Mouse (Mus musculus): ENCODE measurements at regions not wholly inside any gene's neighbourhood (a gene's known extent, or its start where the extent isn't known, plus 50 kb on each side); places are given as distances from the start of the nearest gene placed in this dataset.

DNA sequence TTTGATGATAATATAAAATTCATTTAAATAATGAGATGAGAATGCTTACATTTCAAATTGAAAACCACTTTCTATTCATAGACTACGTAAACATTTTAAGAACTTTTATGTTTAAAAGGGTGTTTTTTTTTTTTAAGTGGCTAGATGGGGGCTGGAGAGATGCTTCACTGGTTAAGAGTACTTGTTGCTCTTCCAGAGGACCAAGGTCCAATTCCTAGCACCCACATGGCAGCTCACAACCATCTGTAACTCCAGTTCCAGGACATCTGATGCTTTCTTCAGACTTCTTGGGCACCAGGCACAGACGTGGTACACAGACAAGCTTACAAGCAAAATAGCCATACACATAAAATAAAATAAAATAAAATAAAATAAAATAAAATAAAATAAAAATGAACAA lies 239.5 kb downstream of the Mef2c start:
- TF ChIP-seq EP300 (IDR thresholded peaks at IDR 0.05; ENCODE audit: low read depth) (no peak), CTCF (IDR thresholded peaks at IDR 0.05; ENCODE audit: low read depth) (no peak)
- WGBS: 86% methylated on average over 2 of the region's 2 CpGs
- no peaks in the 10 kb centered on the region; the same call in 1 of the 2 replicates for H3K4me1 ChIP-seq (ENCODE audit: control insufficient read depth, insufficient read depth)
- no peak overlapping the region for H3K27ac ChIP-seq (ENCODE audit: low read depth)
- peaks cover 46% of the 10 kb centered on the region for H3K27me3 ChIP-seq (ENCODE audit: control insufficient read depth, insufficient read depth, low read length)
- ATAC-seq (ENCODE audit: insufficient read depth, low read depth) (no peak), DNase-seq (ENCODE audit: low spot score) (no peak)
- no peak overlapping the region for H3K4me2 ChIP-seq (ENCODE audit: low read depth, low read length)
- no peaks in the 10 kb centered on the region for H3K9me3 ChIP-seq (replicated peaks; ENCODE audit: control insufficient read depth, low read length)
- no peaks in the 10 kb centered on the region for H3K36me3 ChIP-seq (replicated peaks; ENCODE audit: control insufficient read depth, insufficient read depth, low read length)
- H3K9ac ChIP-seq (replicated peaks; ENCODE audit: low read depth, low read length): no peak overlapping the region
- H3K4me3 ChIP-seq (ENCODE audit: low read depth, low read length): no peak overlapping the region

GRCm38 (mm10) chr13:83744110-83744752 lies 240.4 kb downstream of the Mef2c start:
- Histone ChIP-seq H3K4me1 (ENCODE audit: control insufficient read depth, insufficient read depth) (no peaks in the 10 kb centered on the region), H3K9ac (replicated peaks; ENCODE audit: low read depth, low read length) (no peak overlapping the region), H3K4me3 (ENCODE audit: low read depth, low read length) (no peak overlapping the region), H3K4me2 (ENCODE audit: low read depth, low read length) (peak overlapping the region; percentile 65; the same call in 1 of the 2 replicates), H3K27me3 (ENCODE audit: control insufficient read depth, insufficient read depth, low read length) (peaks cover 37% of the 10 kb centered on the region), H3K36me3 (replicated peaks; ENCODE audit: control insufficient read depth, insufficient read depth, low read length) (no peaks in the 10 kb centered on the region), H3K27ac (ENCODE audit: low read depth) (no peak overlapping the region), H3K9me3 (replicated peaks; ENCODE audit: control insufficient read depth, low read length) (no peaks in the 10 kb centered on the region)
- no peak for TF ChIP-seq CTCF (IDR thresholded peaks at IDR 0.05; ENCODE audit: low read depth)
- no peak for TF ChIP-seq EP300 (IDR thresholded peaks at IDR 0.05; ENCODE audit: low read depth)
- ATAC-seq (ENCODE audit: insufficient read depth, low read depth): no peak
- WGBS: 58% methylated on average over 6 of the region's 8 CpGs
- DNase-seq (ENCODE audit: low spot score): no peak

DNA sequence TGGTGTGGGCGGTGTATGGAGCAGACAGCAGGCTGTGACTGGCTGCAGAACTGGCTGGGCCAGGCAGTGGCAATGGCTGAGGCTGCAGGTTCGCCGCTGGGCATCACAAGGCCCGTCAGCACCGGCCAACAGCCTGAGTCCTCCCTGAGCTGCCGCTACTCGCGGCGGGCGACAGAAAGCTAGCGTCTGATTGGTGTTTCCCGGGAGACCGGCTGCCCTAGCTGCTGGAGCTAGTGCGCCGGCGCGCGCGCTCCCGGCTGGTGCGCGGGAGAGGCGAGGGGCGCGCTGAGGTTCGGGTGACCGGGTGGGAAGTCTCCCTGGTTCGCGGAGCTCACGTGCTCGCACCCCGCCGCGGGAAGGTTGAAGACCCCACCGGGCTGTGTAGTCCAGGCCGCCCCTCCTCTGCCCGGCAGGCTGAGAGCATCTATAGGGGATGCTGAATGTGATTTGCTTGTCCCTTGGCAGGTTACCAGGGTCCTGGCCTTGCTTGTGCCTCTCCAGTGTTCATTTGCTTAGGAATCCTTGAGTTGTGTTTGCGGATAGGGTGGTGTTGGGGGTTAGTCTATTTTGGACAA lies 241.2 kb downstream of the Mef2c start:
- Histone ChIP-seq H3K27me3 (ENCODE audit: control insufficient read depth, insufficient read depth, low read length) (peaks cover 29% of the 10 kb centered on the region), H3K4me1 (ENCODE audit: control insufficient read depth, insufficient read depth) (no peaks in the 10 kb centered on the region), H3K27ac (ENCODE audit: low read depth) (no peak overlapping the region), H3K36me3 (replicated peaks; ENCODE audit: control insufficient read depth, insufficient read depth, low read length) (no peaks in the 10 kb centered on the region), H3K4me3 (ENCODE audit: low read depth, low read length) (peak overlapping the region; percentile 45), H3K9me3 (replicated peaks; ENCODE audit: control insufficient read depth, low read length) (no peaks in the 10 kb centered on the region), H3K9ac (replicated peaks; ENCODE audit: low read depth, low read length) (0 out of 2 replicates have a peak overlapping the region, but pooled peaks have one; percentile 34), H3K4me2 (ENCODE audit: low read depth, low read length) (peak overlapping the region; percentile 65)
- under 1% methylated on average over 37 of the region's 38 CpGs for WGBS
- DNase-seq (ENCODE audit: low spot score) (no peak), ATAC-seq (ENCODE audit: insufficient read depth, low read depth) (peak; percentile 89)
- TF ChIP-seq CTCF (IDR thresholded peaks at IDR 0.05; ENCODE audit: low read depth) (no peak), EP300 (IDR thresholded peaks at IDR 0.05; ENCODE audit: low read depth) (no peak)

DNA sequence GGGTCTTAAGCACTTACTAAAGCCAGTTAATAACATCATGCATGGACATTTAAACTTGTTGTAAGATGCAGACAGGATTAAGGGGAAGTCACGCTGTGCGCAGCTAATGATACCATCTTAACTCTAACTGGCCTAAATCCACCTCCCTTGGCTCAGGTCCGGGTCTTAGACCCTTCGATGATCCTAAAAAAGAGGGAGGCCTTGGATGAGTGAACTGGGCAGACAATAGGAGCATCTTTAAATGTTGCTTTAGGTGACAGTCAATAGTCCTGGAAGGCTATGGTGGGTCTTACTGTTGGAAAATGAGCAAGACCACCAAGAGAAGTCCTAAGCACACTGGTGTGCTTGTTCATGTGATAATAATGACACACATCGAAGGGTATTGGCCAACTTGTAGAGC lies 242.1 kb downstream of the Mef2c start:
- H3K27ac ChIP-seq (ENCODE audit: low read depth): no peak overlapping the region
- no peak overlapping the region for H3K4me2 ChIP-seq (ENCODE audit: low read depth, low read length)
- DNase-seq (ENCODE audit: low spot score): no peak
- no peaks in the 10 kb centered on the region for H3K9me3 ChIP-seq (replicated peaks; ENCODE audit: control insufficient read depth, low read length)
- TF ChIP-seq EP300 (IDR thresholded peaks at IDR 0.05; ENCODE audit: low read depth): no peak
- TF ChIP-seq CTCF (IDR thresholded peaks at IDR 0.05; ENCODE audit: low read depth): no peak
- H3K27me3 ChIP-seq (ENCODE audit: control insufficient read depth, insufficient read depth, low read length): peaks cover 20% of the 10 kb centered on the region
- H3K4me1 ChIP-seq (ENCODE audit: control insufficient read depth, insufficient read depth): no peaks in the 10 kb centered on the region
- no peaks in the 10 kb centered on the region for H3K36me3 ChIP-seq (replicated peaks; ENCODE audit: control insufficient read depth, insufficient read depth, low read length)
- H3K4me3 ChIP-seq (ENCODE audit: low read depth, low read length): no peak overlapping the region
- no peak for ATAC-seq (ENCODE audit: insufficient read depth, low read depth)
- 77% methylated on average over 5 of the region's 5 CpGs for WGBS
- H3K9ac ChIP-seq (replicated peaks; ENCODE audit: low read depth, low read length): no peak overlapping the region

DNA sequence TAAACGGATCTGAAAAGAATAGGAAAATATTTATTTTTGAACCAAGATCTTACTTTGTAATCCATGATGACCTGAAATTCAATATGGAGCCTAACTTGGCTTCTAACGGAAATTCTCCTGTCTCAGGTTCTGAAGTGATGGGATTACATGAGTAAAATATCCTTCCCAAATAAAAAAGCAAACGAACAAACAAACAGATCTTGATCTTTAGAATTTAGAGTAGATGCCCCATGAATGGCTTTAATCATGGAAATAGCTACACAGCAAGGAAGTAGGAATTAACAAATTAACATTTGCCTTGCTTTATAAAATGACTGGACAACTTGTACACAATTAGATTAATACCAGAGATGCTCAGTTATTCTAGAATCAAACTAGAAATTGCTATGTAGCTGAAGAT lies 243.8 kb downstream of the Mef2c start:
- Histone ChIP-seq H3K36me3 (replicated peaks; ENCODE audit: control insufficient read depth, insufficient read depth, low read length) (no peaks in the 10 kb centered on the region), H3K4me1 (ENCODE audit: control insufficient read depth, insufficient read depth) (no peaks in the 10 kb centered on the region), H3K4me2 (ENCODE audit: low read depth, low read length) (no peak overlapping the region), H3K9ac (replicated peaks; ENCODE audit: low read depth, low read length) (no peak overlapping the region), H3K27ac (ENCODE audit: low read depth) (no peak overlapping the region), H3K27me3 (ENCODE audit: control insufficient read depth, insufficient read depth, low read length) (peaks cover 11% of the 10 kb centered on the region), H3K4me3 (ENCODE audit: low read depth, low read length) (no peak overlapping the region), H3K9me3 (replicated peaks; ENCODE audit: control insufficient read depth, low read length) (no peaks in the 10 kb centered on the region)
- no peak for TF ChIP-seq EP300 (IDR thresholded peaks at IDR 0.05; ENCODE audit: low read depth)
- TF ChIP-seq CTCF (IDR thresholded peaks at IDR 0.05; ENCODE audit: low read depth): no peak
- DNase-seq (ENCODE audit: low spot score) (no peak), ATAC-seq (ENCODE audit: insufficient read depth, low read depth) (no peak)
- 63% methylated on average over 3 of the region's 3 CpGs for WGBS

Measured in heart, postnatal 0 days (tissue).